Mouse (Mus musculus) spleen, adult 2 months (tissue): ENCODE measurements around the gene Trim40. TPM values are rescaled to one million over a fixed set of nuclear protein-coding genes. Genes with fewer than 3 reads are reported as not detected.
A peak's percentile ranks its signal among the peaks of the same experiment; 100 is the strongest.

ENCODE experiments used
- DNase-seq, 2 experiments: peaks; one replicate each; pipeline versions ENCODE4 v3.0.0 to v3.0.0-alpha.2; 2012 to 2021; ENCODE audit warnings: low spot score in 2 of 2, low read depth in 1 of 2
- H3K27ac ChIP-seq: fragments of 200-500 bp; 2 replicates; pipeline ENCODE4 v1.5.1; 2012; ENCODE audit warnings: low read length, inconsistent platforms; ENCODE audit not compliant: insufficient read depth
- H3K27me3 ChIP-seq: fragments of 200-500 bp; 2 replicates; pipeline ENCODE4 v1.6.1; 2012; ENCODE audit warnings: mild to moderate bottlenecking, moderate library complexity, low read length, inconsistent platforms; ENCODE audit not compliant: control insufficient read depth, insufficient read depth
- H3K36me3 ChIP-seq: fragments of 200-500 bp; 2 replicates; pipeline ENCODE4 v1.6.1; 2012; ENCODE audit warnings: mild to moderate bottlenecking, low read length, inconsistent platforms; ENCODE audit not compliant: control insufficient read depth, insufficient read depth
- H3K4me1 ChIP-seq: fragments of 200-500 bp; 2 replicates; pipeline ENCODE4 v1.6.1; 2011; ENCODE audit warnings: inconsistent platforms; ENCODE audit not compliant: control insufficient read depth, insufficient read depth, insufficient read length
- H3K4me3 ChIP-seq: fragments of 200-500 bp; 2 replicates; pipeline ENCODE4 v1.5.1; 2011; ENCODE audit warnings: mild to moderate bottlenecking, inconsistent platforms; ENCODE audit not compliant: insufficient read depth, insufficient read length; ENCODE audit errors: extremely low read depth
- CTCF ChIP-seq: fragments of 200-500 bp; IDR thresholded peaks from 2 replicates; pipeline ENCODE4 v1.5.1; 2011; ENCODE audit warnings: mild to moderate bottlenecking, inconsistent platforms; ENCODE audit not compliant: insufficient read depth, insufficient read length, insufficient replicate concordance; ENCODE audit errors: extremely low read depth
- POLR2A ChIP-seq: fragments of 200-500 bp; IDR thresholded peaks from 2 replicates; pipeline ENCODE4 v1.6.1; 2011; ENCODE audit warnings: low read depth, low read length, inconsistent platforms
- WGBS: fragments of 180-500 bp; shearing (Covaris S2); methylation state at CpG from one replicate; pipeline ENCODE4 v1.1.7; 2018; 5-methylcytosine and 5-hydroxymethylcytosine counted together
- polyA plus RNA-seq: library from polyadenylated mRNA; depleted of rRNA; stranded (reverse); fragments of >200 nt; gene quantifications from 2 replicates; pipeline ENCODE4 v1.2.3, GENCODE M21; 2012; rRNA removed

The Trim40 gene
- polyA plus RNA-seq, 1 experiment = 0.19 TPM

GRCm38 (mm10) chr17:36836427-36836812 lies 53.5 kb downstream of the Trim40 start:
- 11% methylated on average over 3 of the region's 3 CpGs for WGBS
- peak overlapping the region; percentile 61 for H3K4me3 ChIP-seq
- DNase-seq = no peak
- H3K27ac ChIP-seq = peak overlapping the region; percentile 80
- no peaks in the 10 kb centered on the region for H3K36me3 ChIP-seq
- no peaks in the 10 kb centered on the region; the same call in 1 of the 2 replicates for H3K4me1 ChIP-seq
- TF ChIP-seq POLR2A = no peak
- no peak for TF ChIP-seq CTCF
- H3K27me3 ChIP-seq = no peaks in the 10 kb centered on the region

GRCm38 (mm10) chr17:36835591-36836426 lies 54.1 kb downstream of the Trim40 start:
- H3K36me3 ChIP-seq = no peaks in the 10 kb centered on the region
- H3K27me3 ChIP-seq = no peaks in the 10 kb centered on the region
- TF ChIP-seq POLR2A (no peak), CTCF (no peak)
- WGBS = 42% methylated on average over 12 of the region's 12 CpGs
- no peak overlapping the region for H3K27ac ChIP-seq
- DNase-seq = peak; percentile 47
- no peak overlapping the region for H3K4me3 ChIP-seq
- no peaks in the 10 kb centered on the region; the same call in 1 of the 2 replicates for H3K4me1 ChIP-seq

DNA sequence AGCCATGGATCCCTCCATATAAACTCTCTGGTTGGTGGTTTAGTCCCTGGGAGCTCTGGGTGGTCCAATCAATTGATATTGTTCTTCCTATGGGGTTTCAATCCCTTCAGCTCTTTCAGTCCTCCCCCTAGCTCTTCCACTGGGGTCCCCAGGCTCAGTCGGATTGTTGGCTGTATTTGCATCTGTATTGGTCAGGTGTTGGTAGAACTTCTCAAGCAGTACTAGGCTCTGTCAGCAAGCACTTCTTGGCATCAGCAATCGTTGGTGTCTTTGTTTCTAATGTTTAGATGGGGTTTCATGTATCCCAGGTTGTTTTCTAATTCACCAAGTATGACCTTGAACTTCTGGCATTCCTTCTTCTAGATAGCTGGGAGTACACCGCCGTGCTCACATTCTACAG lies 57.2 kb downstream of the Trim40 start:
- no peaks in the 10 kb centered on the region for H3K27me3 ChIP-seq
- no peak for DNase-seq
- no peaks in the 10 kb centered on the region; the same call in 1 of the 2 replicates for H3K4me1 ChIP-seq
- TF ChIP-seq POLR2A (no peak), CTCF (no peak)
- no peak overlapping the region for H3K27ac ChIP-seq
- H3K4me3 ChIP-seq = no peak overlapping the region
- WGBS = 69% methylated on average over 4 of the region's 4 CpGs
- no peaks in the 10 kb centered on the region for H3K36me3 ChIP-seq

Other genes starting within 250 kb of the Trim40 start
- gene H2-M9, start 247.5 kb downstream of the Trim40 start, polyA plus RNA-seq = not detected in 2 replicates
- gene H2-M1, start 217.9 kb downstream of the Trim40 start, polyA plus RNA-seq = not detected in 2 replicates
- gene H2-M10.5, start 117.2 kb downstream of the Trim40 start, polyA plus RNA-seq = not detected in 2 replicates
- gene H2-M10.6, start 78.0 kb downstream of the Trim40 start, polyA plus RNA-seq = not detected in 2 replicates
- gene Trim26, start 53.0 kb downstream of the Trim40 start, polyA plus RNA-seq = 50.6 and 55.6 TPM in 2 replicates
- gene Trim15, start 22.9 kb downstream of the Trim40 start, polyA plus RNA-seq = 0.04 and 0.05 TPM in 2 replicates
- gene Trim10, start 20.5 kb downstream of the Trim40 start, polyA plus RNA-seq = 16.8 and 37.0 TPM in 2 replicates
- not detected in 2 replicates for gene Trim31, start 8.0 kb upstream of the Trim40 start, polyA plus RNA-seq
- gene Rnf39, start 52.8 kb upstream of the Trim40 start, polyA plus RNA-seq = 0.20 and 0.23 TPM in 2 replicates
- 36.3 and 36.9 TPM in 2 replicates for gene Ppp1r11, start 61.6 kb upstream of the Trim40 start, polyA plus RNA-seq
- 19.0 and 23.5 TPM in 2 replicates for gene Znrd1, start 68.4 kb upstream of the Trim40 start, polyA plus RNA-seq
- gene Znrd1as, start 68.5 kb upstream of the Trim40 start, polyA plus RNA-seq = 0.31 and 0.57 TPM in 2 replicates
- not detected in 2 replicates for gene 2410137M14Rik, start 91.1 kb upstream of the Trim40 start, polyA plus RNA-seq
- gene H2-M5, start 99.4 kb upstream of the Trim40 start, polyA plus RNA-seq = 0.28 and 0.48 TPM in 2 replicates
- gene Zfp57, start 111.0 kb upstream of the Trim40 start, polyA plus RNA-seq = 0.62 and 0.75 TPM in 2 replicates
- gene Mog, start 133.3 kb upstream of the Trim40 start, polyA plus RNA-seq = not detected in 2 replicates
- 28.7 and 29.7 TPM in 2 replicates for gene Gabbr1, start 155.8 kb upstream of the Trim40 start, polyA plus RNA-seq
- gene Olfr90, start 198.4 kb upstream of the Trim40 start, polyA plus RNA-seq = 0.14 TPM in 1 of 2 replicates, not detected in the other
- gene Olfr91, start 208.2 kb upstream of the Trim40 start, polyA plus RNA-seq = not detected in 2 replicates
- gene Olfr92, start 230.0 kb upstream of the Trim40 start, polyA plus RNA-seq = not detected in 2 replicates